Mouse (Mus musculus) heart, embryonic 13.5 days (tissue): Measurements from ENCODE around the gene Pgam1. TPM values are rescaled to one million over a fixed set of nuclear protein-coding genes. Genes with fewer than 3 reads are reported as not detected.
"Not testable (repeated sequence)": the region's sequence is repeated elsewhere in the genome, so short reads cannot be mapped to it uniquely, and the experiment has no call there.

ENCODE experiments used
- ATAC-seq: fragments of 200-750 bp; cut with Nextera tagmentation; 2 replicates; pipeline ENCODE4 v1.8.0; 2017; ENCODE audit warnings: moderate TSS enrichment; ENCODE audit not compliant: insufficient number of reproducible peaks, low FRiP score, low TSS enrichment; ENCODE audit errors: extremely low read depth
- H3K27ac ChIP-seq: fragments of 300-500 bp; sonication (generic); replicated peaks from 2 replicates; pipeline ENCODE4 v1.5.1; 2015; ENCODE audit warnings: moderate library complexity, mild to moderate bottlenecking, inconsistent platforms
- H3K27me3 ChIP-seq: fragments of 300-500 bp; sonication (generic); replicated peaks from 2 replicates; pipeline ENCODE4 v1.6.1; 2015; ENCODE audit warnings: mild to moderate bottlenecking, inconsistent platforms
- H3K36me3 ChIP-seq: fragments of 300-500 bp; sonication (generic); 2 replicates; pipeline ENCODE4 v1.6.1; 2015; ENCODE audit warnings: mild to moderate bottlenecking, inconsistent platforms
- H3K4me1 ChIP-seq: fragments of 300-500 bp; sonication (generic); 2 replicates; pipeline ENCODE4 v1.6.1; 2015; ENCODE audit warnings: inconsistent platforms
- H3K4me2 ChIP-seq: fragments of 300-500 bp; sonication (generic); 2 replicates; pipeline ENCODE4 v1.6.1; 2015; ENCODE audit warnings: inconsistent platforms, mild to moderate bottlenecking, moderate library complexity
- H3K4me3 ChIP-seq: fragments of 300-500 bp; sonication (generic); 2 replicates; pipeline ENCODE4 v1.5.1; 2015; ENCODE audit warnings: moderate library complexity, mild to moderate bottlenecking, inconsistent platforms
- H3K9ac ChIP-seq: fragments of 300-500 bp; sonication (generic); 2 replicates; pipeline ENCODE4 v1.6.1; 2015; ENCODE audit warnings: inconsistent platforms, mild to moderate bottlenecking, moderate library complexity
- H3K9me3 ChIP-seq: fragments of 300-500 bp; sonication (generic); 2 replicates; pipeline ENCODE4 v1.6.1; 2016; ENCODE audit warnings: inconsistent platforms
- WGBS: fragments of 180-500 bp; shearing (Covaris S2); methylation state at CpG from one replicate; pipeline ENCODE4 v1.1.7; 2015; ENCODE audit warnings: mixed read lengths; 5-methylcytosine and 5-hydroxymethylcytosine counted together
- polyA plus RNA-seq: library from polyadenylated mRNA; unstranded; fragments of >200 nt; fragmentation: Nextera tagmentation; extraction: Ambion mirVana; gene quantifications from 2 replicates; pipeline ENCODE4 v1.2.1, GENCODE M21; 2015

Pgam1 gene
- polyA plus RNA-seq, 1 experiment from 2014 or later, result 780 TPM

- no peaks in the 10 kb centered on the region for H3K9me3 ChIP-seq
- peaks cover 33% of the 10 kb centered on the region for H3K4me1 ChIP-seq
- WGBS, result under 1% methylated on average over 48 of the region's 53 CpGs
- H3K27ac ChIP-seq, result peak overlapping the region; percentile 97
- H3K27me3 ChIP-seq, result no peaks in the 10 kb centered on the region
- peaks cover 40% of the 10 kb centered on the region for H3K36me3 ChIP-seq
- H3K4me3 ChIP-seq, result peak overlapping the region; percentile 97
- ATAC-seq, result peak; percentile 29; the same call in 1 of the 2 replicates
- peak overlapping the region; percentile 100 for H3K9ac ChIP-seq
- peak overlapping the region; percentile 90 for H3K4me2 ChIP-seq
Measured at GRCm38 (mm10) chr19:41912121-41913080, 678 bp downstream of the Pgam1 start.

GRCm38 (mm10) chr19:41913774-41914591, 2.3 kb downstream of the Pgam1 start:
- no peaks in the 10 kb centered on the region for H3K9me3 ChIP-seq
- peak overlapping the region; percentile 97 for H3K4me3 ChIP-seq
- WGBS, result 36% methylated on average over 6 of the region's 6 CpGs
- peak overlapping the region; percentile 97 for H3K27ac ChIP-seq
- H3K9ac ChIP-seq, result peak overlapping the region; percentile 100
- no peak for ATAC-seq
- H3K4me2 ChIP-seq, result peak overlapping the region; percentile 90
- peaks cover 27% of the 10 kb centered on the region for H3K4me1 ChIP-seq
- H3K27me3 ChIP-seq, result no peaks in the 10 kb centered on the region
- peaks cover 47% of the 10 kb centered on the region for H3K36me3 ChIP-seq

GRCm38 (mm10) chr19:41914592-41914882, 2.8 kb downstream of the Pgam1 start:
- not testable (repeated sequence) for H3K27ac ChIP-seq, H3K27me3 ChIP-seq, H3K9me3 ChIP-seq, ATAC-seq
- Histone ChIP-seq H3K4me3 (peak overlapping the region; percentile 97), H3K4me2 (peak overlapping the region; percentile 90), H3K9ac (peak overlapping the region; percentile 100), H3K4me1 (peaks cover 27% of the 10 kb centered on the region), H3K36me3 (peaks cover 52% of the 10 kb centered on the region)

- H3K9me3 ChIP-seq, result no peaks in the 10 kb centered on the region
- peak overlapping the region; percentile 90 for H3K4me2 ChIP-seq
- 78% methylated on average over 3 of the region's 3 CpGs for WGBS
- peaks cover 59% of the 10 kb centered on the region for H3K36me3 ChIP-seq
- H3K27ac ChIP-seq, result no peak overlapping the region
- peaks cover 27% of the 10 kb centered on the region for H3K4me1 ChIP-seq
- ATAC-seq, result no peak
- H3K27me3 ChIP-seq, result no peaks in the 10 kb centered on the region
- H3K9ac ChIP-seq, result peak overlapping the region; percentile 100
- H3K4me3 ChIP-seq, result peak overlapping the region; percentile 97
Measured at GRCm38 (mm10) chr19:41915294-41915693, 3.6 kb downstream of the Pgam1 start.

GRCm38 (mm10) chr19:41916853-41917252, 5.1 kb downstream of the Pgam1 start:
- no peaks in the 10 kb centered on the region for H3K27me3 ChIP-seq
- no peak overlapping the region for H3K4me2 ChIP-seq
- WGBS, result 76% methylated on average over 4 of the region's 4 CpGs
- no peak overlapping the region for H3K27ac ChIP-seq
- peaks cover 74% of the 10 kb centered on the region for H3K36me3 ChIP-seq
- ATAC-seq, result no peak
- H3K4me1 ChIP-seq, result peaks cover 27% of the 10 kb centered on the region
- no peak overlapping the region for H3K4me3 ChIP-seq
- H3K9me3 ChIP-seq, result no peaks in the 10 kb centered on the region
- H3K9ac ChIP-seq, result no peak overlapping the region

GRCm38 (mm10) chr19:41919471-41919870, 7.7 kb downstream of the Pgam1 start:
- peaks cover 82% of the 10 kb centered on the region for H3K36me3 ChIP-seq
- ATAC-seq, result no peak

GRCm38 (mm10) chr19:41920412-41921067, 8.8 kb downstream of the Pgam1 start:
- no peak for ATAC-seq

More at GRCm38 (mm10) chr19:41919471-41919870, 7.7 kb downstream of the Pgam1 start:
- no peaks in the 10 kb centered on the region for H3K9me3 ChIP-seq
- WGBS, result 68% methylated on average over 4 of the region's 4 CpGs
- peaks cover 9% of the 10 kb centered on the region for H3K4me1 ChIP-seq
- H3K4me3 ChIP-seq, result no peak overlapping the region
- H3K9ac ChIP-seq, result no peak overlapping the region
- no peak overlapping the region for H3K4me2 ChIP-seq
- H3K27ac ChIP-seq, result no peak overlapping the region
- no peaks in the 10 kb centered on the region for H3K27me3 ChIP-seq

GRCm38 (mm10) chr19:41932686-41933085, 21.0 kb downstream of the Pgam1 start:
- under 1% methylated on average over 28 of the region's 28 CpGs for WGBS
- Histone ChIP-seq H3K4me3 (peak overlapping the region; percentile 89), H3K4me1 (peaks cover 23% of the 10 kb centered on the region), H3K9me3 (no peaks in the 10 kb centered on the region), H3K9ac (peak overlapping the region; percentile 87), H3K27ac (peak overlapping the region; percentile 51; the same call in 1 of the 2 replicates), H3K4me2 (peak overlapping the region; percentile 94), H3K27me3 (no peaks in the 10 kb centered on the region), H3K36me3 (peaks cover 53% of the 10 kb centered on the region)
- ATAC-seq, result no peak

More at GRCm38 (mm10) chr19:41920412-41921067, 8.8 kb downstream of the Pgam1 start:
- Histone ChIP-seq H3K36me3 (peaks cover 79% of the 10 kb centered on the region), H3K9me3 (no peaks in the 10 kb centered on the region), H3K4me3 (no peak overlapping the region), H3K27ac (no peak overlapping the region), H3K9ac (no peak overlapping the region), H3K27me3 (no peaks in the 10 kb centered on the region), H3K4me2 (no peak overlapping the region), H3K4me1 (no peaks in the 10 kb centered on the region)
- 68% methylated on average over 5 of the region's 5 CpGs for WGBS

GRCm38 (mm10) chr19:41933179-41934086, 21.7 kb downstream of the Pgam1 start, which contains the start of the genes Exosc1 and Zdhhc16:
Gene Exosc1 (minus strand): TSS chr19:41933423.
Gene Zdhhc16 (plus strand): TSS chr19:41933480.
- peak within 1 kb of the TSS; percentile 89 for H3K4me3 ChIP-seq
- H3K9ac ChIP-seq, result peak within 1 kb of the TSS; percentile 92
- H3K4me2 ChIP-seq, result peak within 1 kb of the TSS; percentile 94
- peak; percentile 98 for ATAC-seq
- no peaks in the 10 kb centered on the region for H3K9me3 ChIP-seq
- peak within 1 kb of the TSS; percentile 51; the same call in 1 of the 2 replicates for H3K27ac ChIP-seq
- peaks cover 53% of the 10 kb centered on the region for H3K36me3 ChIP-seq
- no peaks in the 10 kb centered on the region for H3K27me3 ChIP-seq
- WGBS, result under 1% methylated on average over 47 of the region's 47 CpGs
- peaks cover 23% of the 10 kb centered on the region for H3K4me1 ChIP-seq

- no peak for ATAC-seq
- 35% methylated on average over 6 of the region's 6 CpGs for WGBS
Measured at GRCm38 (mm10) chr19:41934124-41934523, 22.4 kb downstream of the Pgam1 start.

More at GRCm38 (mm10) chr19:41934124-41934523, 22.4 kb downstream of the Pgam1 start:
- no peaks in the 10 kb centered on the region for H3K9me3 ChIP-seq
- H3K4me2 ChIP-seq, result peak overlapping the region; percentile 94
- peaks cover 23% of the 10 kb centered on the region for H3K4me1 ChIP-seq
- peak overlapping the region; percentile 89 for H3K4me3 ChIP-seq
- H3K9ac ChIP-seq, result peak overlapping the region; percentile 92
- H3K36me3 ChIP-seq, result peaks cover 53% of the 10 kb centered on the region
- H3K27me3 ChIP-seq, result no peaks in the 10 kb centered on the region
- no peak overlapping the region for H3K27ac ChIP-seq
